Mouse (Mus musculus) hindbrain, embryonic 15.5 days (tissue): ENCODE data around the gene Scel. TPM values are rescaled to one million over a fixed set of nuclear protein-coding genes. Genes with fewer than 3 reads are reported as not detected.

Source experiments
- ATAC-seq: fragments of 200-750 bp; cut with Nextera tagmentation; 2 replicates; pipeline ENCODE4 v1.8.0; 2017; ENCODE audit warnings: low read depth, moderate number of reproducible peaks, moderate TSS enrichment; ENCODE audit not compliant: low FRiP score
- H3K27ac ChIP-seq: fragments of 300-500 bp; sonication (generic); replicated peaks from 2 replicates; pipeline ENCODE4 v1.5.1; 2015; ENCODE audit warnings: mild to moderate bottlenecking, inconsistent platforms
- H3K27me3 ChIP-seq: fragments of 300-500 bp; sonication (generic); 2 replicates; pipeline ENCODE4 v1.6.1; 2015; ENCODE audit warnings: control low read depth, inconsistent platforms
- H3K36me3 ChIP-seq: fragments of 300-500 bp; sonication (generic); 2 replicates; pipeline ENCODE4 v1.6.1; 2015; ENCODE audit warnings: control low read depth, inconsistent platforms
- H3K4me1 ChIP-seq: fragments of 300-500 bp; sonication (generic); replicated peaks from 2 replicates; pipeline ENCODE4 v1.6.1; 2015; ENCODE audit warnings: control low read depth, inconsistent platforms
- H3K4me2 ChIP-seq: fragments of 300-500 bp; sonication (generic); 2 replicates; pipeline ENCODE4 v1.6.1; 2015; ENCODE audit warnings: moderate library complexity, mild to moderate bottlenecking, inconsistent platforms
- H3K4me3 ChIP-seq: fragments of 300-500 bp; sonication (generic); 2 replicates; pipeline ENCODE4 v1.5.1; 2015; ENCODE audit warnings: mild to moderate bottlenecking, inconsistent platforms
- H3K9ac ChIP-seq: fragments of 300-500 bp; sonication (generic); 2 replicates; pipeline ENCODE4 v1.6.1; 2015; ENCODE audit warnings: inconsistent platforms
- H3K9me3 ChIP-seq: fragments of 300-500 bp; sonication (generic); 2 replicates; pipeline ENCODE4 v1.6.1; 2016; ENCODE audit warnings: control low read depth, inconsistent platforms
- WGBS: fragments of 180-500 bp; shearing (Covaris S2); methylation state at CpG from one replicate; pipeline ENCODE4 v1.1.7; 2015; 5-methylcytosine and 5-hydroxymethylcytosine counted together
- polyA plus RNA-seq: library from polyadenylated mRNA; unstranded; fragments of >200 nt; fragmentation: Nextera tagmentation; extraction: Ambion mirVana; gene quantifications from 2 replicates; pipeline ENCODE4 v1.2.1, GENCODE M21; 2015

Scel gene
- polyA plus RNA-seq, 1 experiment from 2014 or later = 0.13 TPM

DNA sequence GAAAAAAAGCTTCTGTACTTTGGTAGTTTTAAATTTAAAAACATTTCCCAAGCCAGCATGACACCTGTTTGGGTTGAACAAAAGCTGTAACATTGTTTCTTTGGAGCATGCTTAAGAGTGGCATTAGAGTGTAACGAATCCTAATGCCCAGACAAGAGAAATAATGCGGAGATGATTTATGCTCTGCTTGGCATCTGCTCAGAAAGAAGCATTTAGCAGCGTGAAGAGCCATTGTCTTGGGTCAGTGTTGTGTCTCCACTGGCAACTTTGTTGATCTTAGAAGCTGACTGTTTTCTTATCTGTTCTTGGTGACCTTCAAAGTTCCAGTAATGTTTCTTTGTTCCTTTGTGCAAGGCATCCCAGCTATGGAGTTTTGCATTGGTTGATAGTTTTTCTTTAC lies 130.8 kb downstream of the Scel start:
- Histone ChIP-seq H3K36me3 (no peaks in the 10 kb centered on the region), H3K4me2 (no peak overlapping the region), H3K4me1 (peaks cover 11% of the 10 kb centered on the region), H3K9me3 (no peaks in the 10 kb centered on the region), H3K27ac (no peak overlapping the region), H3K4me3 (no peak overlapping the region), H3K9ac (no peak overlapping the region), H3K27me3 (no peaks in the 10 kb centered on the region)
- 22% methylated on average over 3 of the region's 3 CpGs for WGBS
- ATAC-seq = no peak

DNA sequence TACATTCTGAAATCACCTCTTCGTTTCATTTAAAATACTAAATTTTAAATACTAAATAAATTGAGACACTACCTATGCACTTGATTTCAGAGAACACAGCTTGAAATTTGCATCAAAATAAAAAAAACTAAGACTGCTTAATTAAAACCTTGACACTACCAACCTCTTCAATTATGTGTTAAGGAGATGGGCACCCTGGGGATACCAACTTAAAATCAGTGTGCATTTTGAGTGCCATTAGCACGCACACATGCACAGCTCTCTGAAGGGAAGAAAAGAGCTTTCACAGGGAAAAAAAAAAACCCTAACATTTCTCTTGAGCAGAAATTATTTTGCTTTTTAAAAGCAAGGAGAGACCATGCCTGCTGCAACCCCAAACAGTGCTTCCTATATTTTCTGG lies 134.8 kb downstream of the Scel start:
- no peaks in the 10 kb centered on the region for H3K36me3 ChIP-seq
- H3K4me2 ChIP-seq = peak overlapping the region; percentile 83
- H3K4me3 ChIP-seq = no peak overlapping the region
- peak overlapping the region; percentile 66 for H3K27ac ChIP-seq
- H3K9me3 ChIP-seq = no peaks in the 10 kb centered on the region
- H3K27me3 ChIP-seq = no peaks in the 10 kb centered on the region
- 0 out of 2 replicates have a peak overlapping the region, but pooled peaks have one; percentile 15 for H3K9ac ChIP-seq
- WGBS = 44% methylated on average over 2 of the region's 2 CpGs
- ATAC-seq = no peak
- H3K4me1 ChIP-seq = peaks cover 38% of the 10 kb centered on the region

DNA sequence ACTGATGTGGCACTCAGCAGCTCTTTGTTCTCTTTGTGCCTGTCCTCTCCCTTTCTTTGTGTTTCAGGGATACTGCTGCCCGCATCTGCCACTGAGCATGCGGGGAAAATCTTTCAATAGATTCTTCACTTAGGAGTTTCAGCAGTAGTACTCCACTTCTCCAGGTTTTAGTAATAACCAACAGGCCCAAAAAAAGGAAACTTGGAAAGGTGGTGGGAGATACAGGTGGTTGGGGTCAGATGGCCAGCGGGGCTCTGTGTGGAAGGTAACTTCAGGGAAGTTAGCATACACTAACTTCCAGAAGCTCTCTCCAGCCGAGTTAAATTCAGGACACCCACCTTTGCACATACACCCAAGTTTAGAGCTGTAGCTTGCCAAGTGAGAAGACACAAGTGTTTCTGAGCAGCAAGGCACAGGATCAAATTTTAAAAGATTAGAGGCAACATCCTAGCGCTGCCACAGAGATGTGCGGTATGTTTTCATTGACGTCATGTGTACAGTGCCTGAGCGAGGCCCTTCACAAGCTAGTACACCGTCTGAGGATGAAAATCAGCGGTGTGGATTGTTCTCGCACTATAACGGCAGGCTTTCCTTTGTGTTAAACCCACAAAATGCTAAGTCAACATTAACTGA lies 135.6 kb downstream of the Scel start:
- Histone ChIP-seq H3K9me3 (no peaks in the 10 kb centered on the region), H3K27ac (peak overlapping the region; percentile 66), H3K4me1 (peaks cover 45% of the 10 kb centered on the region), H3K4me3 (peak overlapping the region; percentile 15), H3K27me3 (no peaks in the 10 kb centered on the region), H3K9ac (no peak overlapping the region), H3K36me3 (no peaks in the 10 kb centered on the region), H3K4me2 (peak overlapping the region; percentile 83)
- WGBS = 24% methylated on average over 12 of the region's 12 CpGs
- ATAC-seq = no peak

DNA sequence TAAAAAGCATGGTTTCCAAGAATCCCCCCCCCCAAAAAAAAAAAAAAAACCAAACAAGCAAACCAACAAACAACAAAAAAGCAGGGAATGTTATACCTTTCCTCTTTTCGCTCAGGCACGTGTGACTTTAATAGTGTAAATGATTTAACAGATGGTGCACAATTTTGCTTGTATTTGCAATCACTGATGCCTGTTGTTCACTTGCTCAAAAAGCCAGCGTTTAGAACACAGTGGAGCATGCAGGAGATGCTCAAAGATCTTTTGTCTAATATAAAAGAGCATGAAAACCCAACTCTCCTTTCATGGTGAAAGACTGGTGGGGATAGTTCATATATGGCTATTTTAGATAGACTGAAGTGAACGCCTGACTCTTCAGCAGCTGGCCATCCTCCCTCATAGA lies 136.2 kb downstream of the Scel start:
- Histone ChIP-seq H3K9ac (no peak overlapping the region), H3K27ac (peak overlapping the region; percentile 98), H3K4me3 (peak overlapping the region; percentile 85), H3K36me3 (no peaks in the 10 kb centered on the region), H3K4me1 (peaks cover 50% of the 10 kb centered on the region), H3K4me2 (peak overlapping the region; percentile 83), H3K9me3 (no peaks in the 10 kb centered on the region), H3K27me3 (no peaks in the 10 kb centered on the region)
- 23% methylated on average over 4 of the region's 4 CpGs for WGBS
- no peak for ATAC-seq

DNA sequence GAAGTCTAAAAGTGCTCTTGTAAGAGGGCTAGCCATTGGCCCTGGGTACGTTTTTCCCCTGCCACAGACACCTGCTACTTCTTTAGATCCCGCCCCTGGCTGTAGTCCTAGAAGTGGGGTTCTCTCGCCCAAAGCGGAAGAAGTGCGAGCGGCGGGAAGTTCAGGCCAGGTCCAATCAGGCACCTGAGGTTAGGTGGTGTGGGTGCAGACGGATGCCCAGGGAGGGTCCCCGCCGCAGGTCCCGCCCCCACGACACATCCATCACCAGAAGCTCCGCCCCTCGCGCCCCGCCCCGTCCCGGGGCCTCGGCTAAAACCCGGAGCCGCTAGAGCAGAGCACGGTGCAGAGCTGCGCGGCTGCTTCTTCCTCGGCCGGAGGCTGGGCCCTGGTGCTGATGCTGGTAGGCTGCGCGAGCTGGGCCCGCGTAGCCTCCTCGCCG lies 136.8 kb downstream of the Scel start, which contains the start of gene Slain1:
TSS of gene Slain1 (plus strand) at position 333 of the 439 bp plus-strand sequence.
- peak within 1 kb of the TSS; percentile 85 for H3K4me3 ChIP-seq
- peak; percentile 97 for ATAC-seq
- peaks cover 53% of the 10 kb centered on the region for H3K4me1 ChIP-seq
- peak within 1 kb of the TSS; percentile 98 for H3K27ac ChIP-seq
- H3K9ac ChIP-seq = peak within 1 kb of the TSS; percentile 89
- peak within 1 kb of the TSS; percentile 83 for H3K4me2 ChIP-seq
- no peaks in the 10 kb centered on the region for H3K27me3 ChIP-seq
- WGBS = under 1% methylated on average over 32 of the region's 32 CpGs
- H3K9me3 ChIP-seq = no peaks in the 10 kb centered on the region
- no peaks in the 10 kb centered on the region for H3K36me3 ChIP-seq

DNA sequence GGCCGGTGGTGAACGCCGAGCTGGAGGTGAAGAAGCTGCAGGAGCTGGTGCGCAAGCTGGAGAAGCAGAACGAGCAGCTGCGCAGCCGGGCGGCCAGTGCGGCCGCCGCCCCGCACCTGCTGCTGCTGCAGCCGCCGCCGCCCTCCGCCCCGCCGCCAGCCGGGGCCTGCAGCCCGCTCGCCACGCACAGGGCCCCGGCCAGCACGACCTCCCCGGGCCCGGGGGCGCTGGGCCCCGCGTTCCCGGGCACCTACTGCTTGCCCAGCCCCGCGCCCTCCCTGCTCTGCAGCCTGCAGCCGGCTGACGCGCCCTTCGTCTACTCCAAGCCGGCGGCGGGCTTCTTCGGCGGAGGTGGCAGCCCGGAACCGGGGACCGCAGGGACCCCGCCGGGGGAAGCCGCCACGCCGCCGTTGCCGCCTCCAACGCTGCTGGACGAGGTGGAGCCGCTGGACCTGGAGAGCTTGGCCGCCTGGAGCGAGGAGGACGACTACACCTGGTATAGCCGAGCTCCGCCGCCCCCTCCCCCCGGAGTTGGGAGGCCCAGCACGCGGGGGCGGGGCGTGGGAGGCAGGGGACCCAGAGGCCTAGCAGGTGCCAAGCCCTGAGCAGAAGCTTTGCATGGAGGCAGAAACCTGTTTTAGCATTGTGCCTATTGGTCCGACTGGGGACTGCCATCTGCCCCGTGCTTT lies 137.4 kb downstream of the Scel start:
- no peaks in the 10 kb centered on the region for H3K9me3 ChIP-seq
- H3K4me3 ChIP-seq = peak overlapping the region; percentile 85
- H3K27ac ChIP-seq = peak overlapping the region; percentile 98
- H3K4me2 ChIP-seq = peak overlapping the region; percentile 83
- H3K9ac ChIP-seq = peak overlapping the region; percentile 89
- peak; percentile 71 for ATAC-seq
- no peaks in the 10 kb centered on the region for H3K36me3 ChIP-seq
- H3K4me1 ChIP-seq = peaks cover 59% of the 10 kb centered on the region
- under 1% methylated on average over 44 of the region's 67 CpGs for WGBS
- H3K27me3 ChIP-seq = no peaks in the 10 kb centered on the region

DNA sequence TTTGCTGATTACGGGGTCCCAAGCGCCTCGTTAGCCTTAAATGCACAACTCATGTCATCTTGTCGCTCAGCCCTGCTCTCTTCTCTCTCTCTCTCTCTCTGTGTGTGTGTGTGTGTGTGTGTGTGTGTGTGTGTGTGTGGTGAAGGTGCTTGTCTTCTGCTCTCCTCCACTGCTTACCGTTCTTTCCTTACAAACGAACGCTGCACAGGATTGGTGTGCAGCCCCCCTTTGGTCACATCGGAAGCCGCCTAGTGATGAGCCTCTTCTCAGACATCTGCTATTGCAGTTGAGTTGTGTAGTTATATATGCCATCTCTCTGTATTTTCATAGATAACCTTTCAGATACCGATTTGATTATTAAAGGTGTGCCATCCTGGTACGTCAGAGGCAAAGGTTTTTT lies 138.0 kb downstream of the Scel start:
- Histone ChIP-seq H3K4me2 (peak overlapping the region; percentile 83), H3K36me3 (no peaks in the 10 kb centered on the region), H3K4me1 (peaks cover 63% of the 10 kb centered on the region), H3K9ac (peak overlapping the region; percentile 89), H3K27ac (peak overlapping the region; percentile 98), H3K27me3 (no peaks in the 10 kb centered on the region), H3K9me3 (no peaks in the 10 kb centered on the region), H3K4me3 (peak overlapping the region; percentile 85)
- WGBS = 4% methylated on average over 11 of the region's 11 CpGs
- peak; percentile 24 for ATAC-seq

DNA sequence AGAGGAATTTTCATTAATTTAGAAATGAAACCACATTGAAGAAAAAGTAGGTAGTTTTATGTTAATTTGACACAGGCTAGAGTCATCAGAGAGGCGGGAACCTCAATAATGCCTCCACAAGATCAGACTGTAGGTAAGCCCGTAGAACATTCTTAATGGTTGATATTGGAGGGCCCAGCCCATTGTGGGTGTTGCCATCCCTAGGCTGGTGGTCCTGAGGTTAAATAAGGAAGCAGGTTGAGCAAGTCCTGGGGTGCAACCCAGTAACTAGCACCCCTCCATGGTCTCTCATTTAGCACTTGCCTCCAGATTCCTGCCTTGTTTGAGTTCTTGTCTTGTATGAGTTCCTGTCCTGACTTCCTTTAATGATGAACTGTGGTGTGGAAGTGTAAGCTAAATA lies 138.4 kb downstream of the Scel start:
- Histone ChIP-seq H3K27ac (peak overlapping the region; percentile 98), H3K4me1 (peaks cover 68% of the 10 kb centered on the region), H3K4me3 (peak overlapping the region; percentile 85), H3K4me2 (peak overlapping the region; percentile 83), H3K9ac (peak overlapping the region; percentile 89), H3K27me3 (no peaks in the 10 kb centered on the region), H3K9me3 (no peaks in the 10 kb centered on the region), H3K36me3 (no peaks in the 10 kb centered on the region)
- 36% methylated on average over 2 of the region's 2 CpGs for WGBS
- ATAC-seq = no peak

DNA sequence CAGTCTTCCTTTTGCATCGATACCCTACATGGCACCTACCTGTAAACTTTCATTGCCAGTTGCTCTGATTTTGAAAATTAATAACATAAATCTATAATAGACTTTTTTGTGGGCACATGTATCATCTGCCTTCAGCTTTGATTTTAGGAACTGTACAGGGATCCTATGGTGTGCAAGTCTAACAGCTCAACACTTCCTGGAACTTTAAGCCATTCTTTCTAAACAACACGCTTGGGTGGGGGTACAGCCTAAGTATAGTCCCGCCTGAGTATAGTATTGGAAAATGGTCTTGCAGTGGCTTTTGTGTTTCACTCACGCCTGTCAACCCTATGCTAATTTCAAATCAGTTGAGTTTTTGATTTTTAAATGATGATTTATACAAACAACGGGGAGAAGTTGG lies 139.4 kb downstream of the Scel start:
- Histone ChIP-seq H3K4me3 (peak overlapping the region; percentile 85), H3K27me3 (no peaks in the 10 kb centered on the region), H3K27ac (no peak overlapping the region), H3K4me1 (peaks cover 73% of the 10 kb centered on the region), H3K9me3 (no peaks in the 10 kb centered on the region), H3K4me2 (peak overlapping the region; percentile 83), H3K9ac (no peak overlapping the region), H3K36me3 (no peaks in the 10 kb centered on the region)
- no peak for ATAC-seq
- 81% methylated on average over 5 of the region's 5 CpGs for WGBS

DNA sequence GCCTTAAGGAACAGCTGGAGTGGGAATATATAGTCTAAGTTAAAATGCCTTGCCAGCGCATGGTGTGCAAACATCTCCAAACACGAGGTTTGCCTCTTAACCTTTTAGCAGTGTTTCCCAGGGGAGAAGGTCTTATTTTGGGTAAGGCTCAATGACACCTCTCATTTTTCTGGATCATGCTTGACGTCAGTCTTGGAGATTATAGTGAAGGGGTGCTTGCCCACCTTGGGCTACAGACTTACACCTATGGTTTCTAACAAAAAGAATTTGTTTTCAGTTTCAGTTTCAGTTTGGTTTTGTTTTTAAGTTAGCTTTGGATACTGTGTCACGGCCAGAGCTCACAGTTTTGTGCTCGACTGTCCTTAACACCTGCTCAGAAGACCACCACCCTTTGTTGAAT lies 140.7 kb downstream of the Scel start:
- peaks cover 64% of the 10 kb centered on the region for H3K4me1 ChIP-seq
- ATAC-seq = no peak
- no peak overlapping the region for H3K9ac ChIP-seq
- H3K36me3 ChIP-seq = peaks cover 8% of the 10 kb centered on the region
- H3K27ac ChIP-seq = no peak overlapping the region
- no peaks in the 10 kb centered on the region for H3K9me3 ChIP-seq
- no peaks in the 10 kb centered on the region for H3K27me3 ChIP-seq
- 59% methylated on average over 5 of the region's 5 CpGs for WGBS
- H3K4me2 ChIP-seq = peak overlapping the region; percentile 10
- no peak overlapping the region for H3K4me3 ChIP-seq

DNA sequence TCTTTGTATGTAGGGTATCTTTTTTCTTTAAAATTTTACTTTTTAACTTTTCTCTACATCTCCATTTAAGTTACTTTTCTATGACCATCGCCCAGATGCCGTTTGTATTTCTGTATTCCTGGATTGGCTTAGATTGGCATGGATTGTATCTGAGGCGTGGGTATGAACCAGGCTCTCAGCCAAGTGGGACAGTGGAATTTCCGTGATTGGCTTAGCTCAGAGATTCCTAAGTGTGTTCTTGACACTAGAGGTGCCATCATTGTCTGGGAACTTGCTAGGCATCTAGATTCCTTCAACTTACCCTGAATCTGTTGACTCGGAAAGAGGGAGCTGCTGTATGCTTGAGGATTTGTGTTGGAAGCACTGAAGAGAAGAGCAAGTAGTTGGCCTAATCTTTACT lies 142.3 kb downstream of the Scel start:
- H3K36me3 ChIP-seq = peaks cover 13% of the 10 kb centered on the region
- peaks cover 53% of the 10 kb centered on the region for H3K4me1 ChIP-seq
- no peaks in the 10 kb centered on the region for H3K27me3 ChIP-seq
- ATAC-seq = no peak
- no peak overlapping the region for H3K27ac ChIP-seq
- H3K9me3 ChIP-seq = no peaks in the 10 kb centered on the region
- no peak overlapping the region for H3K4me3 ChIP-seq
- no peak overlapping the region for H3K4me2 ChIP-seq
- WGBS = 58% methylated on average over 5 of the region's 5 CpGs
- no peak overlapping the region for H3K9ac ChIP-seq

DNA sequence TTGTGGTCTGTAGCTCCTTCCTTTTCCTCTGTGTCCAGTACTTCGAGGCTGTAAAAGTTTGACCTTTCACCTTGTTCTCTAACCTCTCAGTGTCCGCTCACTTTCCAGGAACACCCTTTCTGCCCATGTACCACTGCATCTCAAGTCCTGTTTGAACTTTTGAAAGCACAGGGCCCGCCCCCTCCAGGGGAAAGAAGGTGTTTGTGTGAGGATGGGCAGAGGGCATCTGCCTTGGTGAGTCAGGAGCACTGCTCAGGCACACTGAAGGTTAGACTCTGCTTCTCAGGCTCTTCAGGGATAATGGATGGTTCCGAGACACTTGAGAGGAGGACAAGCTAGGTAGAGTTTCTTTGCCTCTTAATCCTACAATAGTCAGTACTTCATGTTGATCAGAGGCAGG lies 144.7 kb downstream of the Scel start:
- Histone ChIP-seq H3K27ac (no peak overlapping the region), H3K4me2 (no peak overlapping the region), H3K4me1 (peaks cover 40% of the 10 kb centered on the region), H3K36me3 (peaks cover 13% of the 10 kb centered on the region), H3K9ac (no peak overlapping the region), H3K4me3 (no peak overlapping the region), H3K9me3 (no peaks in the 10 kb centered on the region), H3K27me3 (no peaks in the 10 kb centered on the region)
- 93% methylated on average over 4 of the region's 4 CpGs for WGBS
- ATAC-seq = no peak
